Mouse (Mus musculus): ENCODE data around the gene Tsr3.
A peak's percentile ranks its signal among the peaks of the same experiment; 100 is the strongest.

Tsr3 gene

GRCm38 (mm10) chr17:25243131-25243780 is 3.3 kb downstream of the Tsr3 start:
- no peak for DNase-seq (ENCODE audit: low spot score in 2 of 2)

GRCm38 (mm10) chr17:25244239-25244638 is 4.3 kb downstream of the Tsr3 start:
- peak; percentile 64 to 84 for DNase-seq (ENCODE audit: low spot score in 2 of 2)

- DNase-seq (ENCODE audit: low spot score in 2 of 2), result no peak
These were observed 8.2 kb downstream of the Tsr3 start for GRCm38 (mm10) chr17:25248033-25248750.

GRCm38 (mm10) chr17:25250181-25250835 is 10.3 kb downstream of the Tsr3 start:
- DNase-seq (ENCODE audit: low spot score in 2 of 2), result no peak

- no peak for DNase-seq (ENCODE audit: low spot score in 2 of 2)
These were observed 12.7 kb downstream of the Tsr3 start for GRCm38 (mm10) chr17:25252643-25253042.

- no peak for DNase-seq (ENCODE audit: low spot score in 2 of 2)
These were observed 13.8 kb downstream of the Tsr3 start for GRCm38 (mm10) chr17:25253760-25254159.

- no peak for DNase-seq (ENCODE audit: low spot score in 2 of 2)
These were observed 15.1 kb downstream of the Tsr3 start for GRCm38 (mm10) chr17:25255110-25255509.

- DNase-seq (ENCODE audit: low spot score in 2 of 2), result no peak
These were observed 16.3 kb downstream of the Tsr3 start, which contains the start of gene Baiap3 for GRCm38 (mm10) chr17:25256140-25256754. Baiap3 (minus strand) TSS chr17:25256364.

GRCm38 (mm10) chr17:25257804-25258261 is 17.9 kb downstream of the Tsr3 start:
- no peak for DNase-seq (ENCODE audit: low spot score in 2 of 2)

- DNase-seq (ENCODE audit: low spot score in 2 of 2), result no peak
These were observed 24.5 kb downstream of the Tsr3 start for GRCm38 (mm10) chr17:25264453-25264852.

- no peak for DNase-seq (ENCODE audit: low spot score in 2 of 2)
These were observed 30.9 kb downstream of the Tsr3 start for GRCm38 (mm10) chr17:25270795-25271335.

GRCm38 (mm10) chr17:25272326-25272725 is 32.4 kb downstream of the Tsr3 start:
- no peak for DNase-seq (ENCODE audit: low spot score in 2 of 2)

- DNase-seq (ENCODE audit: low spot score in 2 of 2), result peak; percentile 85 to 92
These were observed 33.2 kb downstream of the Tsr3 start for GRCm38 (mm10) chr17:25272951-25273705.

GRCm38 (mm10) chr17:25273706-25274501 is 33.9 kb downstream of the Tsr3 start:
- peak; percentile 89 to 90 for DNase-seq (ENCODE audit: low spot score in 2 of 2)

- DNase-seq (ENCODE audit: low spot score in 2 of 2), result no peak
These were observed 34.8 kb downstream of the Tsr3 start, which contains the start of gene Ube2i for GRCm38 (mm10) chr17:25274571-25275346. Ube2i (minus strand) TSS chr17:25274622.

GRCm38 (mm10) chr17:25275833-25276232 is 35.9 kb downstream of the Tsr3 start:
- no peak for DNase-seq (ENCODE audit: low spot score in 2 of 2)

GRCm38 (mm10) chr17:25282133-25282532 is 42.2 kb downstream of the Tsr3 start:
- peak; percentile 36 to 41 for DNase-seq (ENCODE audit: low spot score in 2 of 2)

- peak; percentile 20 to 31 for DNase-seq (ENCODE audit: low spot score in 2 of 2)
These were observed 45.1 kb downstream of the Tsr3 start for GRCm38 (mm10) chr17:25285033-25285432.

- DNase-seq (ENCODE audit: low spot score in 2 of 2), result peak in 1 of 2 experiments; percentile 39
These were observed 48.9 kb downstream of the Tsr3 start for GRCm38 (mm10) chr17:25288842-25289241.

All from urinary bladder, adult 18-20 months (tissue).